In genomic region chr5:76565321-76565720, GRCm38 (mm10) we compare ENCODE assay signal across 8 mouse cellular contexts. TPM values are rescaled to one million over a fixed set of nuclear protein-coding genes. Genes with fewer than 3 reads are reported as not detected.
DNase-seq lines count a peak whose midpoint lies in the region; ATAC-seq lines count a peak whose summit lies in the region.

No protein-coding gene starts in this region.

- whole genome bisulfite sequencing in heart, embryonic 12.5 days = 32% methylated on average over 3 of the region's 3 CpGs

- H3K4me3 ChIP-seq in heart, embryonic 12.5 days = no peak overlapping the region

- no peak overlapping the region for H3K9ac ChIP-seq in heart, embryonic 12.5 days

- H3K4me2 ChIP-seq in heart, embryonic 12.5 days = no peak overlapping the region

- no peaks in the 10 kb centered on the region for H3K9me3 ChIP-seq in heart, embryonic 12.5 days (replicated peaks)

- no peaks in the 10 kb centered on the region for H3K27me3 ChIP-seq in heart, embryonic 12.5 days (replicated peaks)

- no peak for ATAC-seq in heart, embryonic 12.5 days (ENCODE audit: insufficient number of reproducible peaks, low FRiP score)
- peak; percentile 97 for ATAC-seq in megakaryocyte-erythroid progenitor cell, adult 5-6 weeks (replicated peaks; ENCODE audit: low FRiP score, low TSS enrichment, poor library complexity, severe bottlenecking)

- H3K36me3 ChIP-seq in heart, embryonic 12.5 days = peaks cover 67% of the 10 kb centered on the region

- no peaks in the 10 kb centered on the region for H3K4me1 ChIP-seq in heart, embryonic 12.5 days (replicated peaks)

- H3K27ac ChIP-seq in heart, embryonic 12.5 days (ENCODE audit: poor library complexity, severe bottlenecking) = no peak overlapping the region

- DNase-seq in heart, adult 11 months = peak; percentile 89
- peak; percentile 90 for DNase-seq in CD4-positive, CD25-positive, alpha-beta regulatory T cell, adult 2 months (ENCODE audit: low read depth, low spot score)
- peak; percentile 60 for DNase-seq in adrenal gland, postnatal 25 days
- DNase-seq in frontal cortex, postnatal 25 days (ENCODE audit: low spot score in 2 of 2) = peak; percentile 35
- DNase-seq in layer of hippocampus, postnatal 10 days (ENCODE audit: low spot score in 2 of 2) = peak; percentile 72 to 78
- DNase-seq in spleen, postnatal 36 days (ENCODE audit: low spot score in 2 of 2) = peak; percentile 62 to 64

RNA-seq across cellular contexts. Expression of gene Cep135, which starts 23.2 kb away (rescaled TPM):
- 8.5 and 9.8 TPM in 2 replicates for polyA plus RNA-seq in heart, embryonic 12.5 days (2016; fragmentation: Nextera tagmentation; extraction: Ambion mirVana)
- total RNA-seq in adrenal gland, postnatal 25 days (2021) = 6.8 and 6.9 TPM in 2 replicates
- total RNA-seq in layer of hippocampus, postnatal 10 days (2021) = 1 to 10 TPM; 7.2 to 8.5 TPM
- total RNA-seq in megakaryocyte-erythroid progenitor cell, adult 5-6 weeks (2014; fragmentation: Nextera tagmentation) = 12.3 and 15.2 TPM in 2 replicates
- total RNA-seq in megakaryocyte-erythroid progenitor cell, adult 5-6 weeks (2017) = 20.8 and 26.9 TPM in 2 replicates

RNA-seq across cellular contexts. Expression of gene Exoc1, which starts 36.2 kb away (rescaled TPM):
- polyA plus RNA-seq in heart, embryonic 12.5 days (2016; fragmentation: Nextera tagmentation; extraction: Ambion mirVana) = 27.0 and 30.1 TPM in 2 replicates
- total RNA-seq in adrenal gland, postnatal 25 days (2021) = 61.9 and 69.8 TPM in 2 replicates
- total RNA-seq in layer of hippocampus, postnatal 10 days (2021) = 10 to 100 TPM; 63.5 to 70.3 TPM
- total RNA-seq in megakaryocyte-erythroid progenitor cell, adult 5-6 weeks (2014; fragmentation: Nextera tagmentation) = 64.1 and 64.4 TPM in 2 replicates
- 47.1 and 72.8 TPM in 2 replicates for total RNA-seq in megakaryocyte-erythroid progenitor cell, adult 5-6 weeks (2017)

Comparison
In these comparisons a context has a peak if more than half of its experiments do, and no peak if none do; other contexts are left out.
1. DNase-seq: peak in every context shown above with its lines; median percentile 90 in CD4-positive, CD25-positive, alpha-beta regulatory T cell, adult 2 months; 89 in heart, adult 11 months; 75 in layer of hippocampus, postnatal 10 days; 63 in spleen, postnatal 36 days; 60 in adrenal gland, postnatal 25 days; 35 in frontal cortex, postnatal 25 days.